Mouse (Mus musculus) liver, adult 2 months (tissue): Measurements from ENCODE around the gene Lrrc23. TPM values are rescaled to one million over a fixed set of nuclear protein-coding genes. Genes with fewer than 3 reads are reported as not detected.
"Not testable (repeated sequence)": the region's sequence is repeated elsewhere in the genome, so short reads cannot be mapped to it uniquely, and the experiment has no call there.

Experiments used
- DNase-seq: peaks from one replicate; pipeline ENCODE4 v3.0.0-alpha.2; 2011; ENCODE audit warnings: low read depth, low spot score; ENCODE audit errors: extremely low read depth
- H3K27ac ChIP-seq: fragments of 200-500 bp; replicated peaks from 2 replicates; pipeline ENCODE4 v1.5.1; 2012; ENCODE audit warnings: low read depth, mild to moderate bottlenecking, control low read depth, inconsistent platforms, low read length; ENCODE audit not compliant: insufficient read depth
- H3K27me3 ChIP-seq: fragments of 200-500 bp; 2 replicates; pipeline ENCODE4 v1.6.1; 2012; ENCODE audit warnings: mild to moderate bottlenecking, moderate library complexity, low read length, inconsistent platforms; ENCODE audit not compliant: control insufficient read depth, insufficient read depth
- H3K36me3 ChIP-seq: fragments of 200-500 bp; 2 replicates; pipeline ENCODE4 v1.6.1; 2012; ENCODE audit warnings: low read length, inconsistent platforms; ENCODE audit not compliant: control insufficient read depth, insufficient read depth
- H3K4me1 ChIP-seq: fragments of 200-500 bp; 2 replicates; pipeline ENCODE4 v1.6.1; 2011; ENCODE audit warnings: low read length; ENCODE audit not compliant: control insufficient read depth, insufficient read depth
- H3K4me3 ChIP-seq: fragments of 200-500 bp; 2 replicates; pipeline ENCODE4 v1.5.1; 2011; ENCODE audit warnings: low read depth, mild to moderate bottlenecking, control low read depth, low read length, moderate library complexity; ENCODE audit not compliant: insufficient read depth
- H3K79me2 ChIP-seq: fragments of 200-500 bp; 2 replicates; pipeline ENCODE4 v1.6.1; 2012; ENCODE audit warnings: inconsistent platforms, mild to moderate bottlenecking, low read length, moderate library complexity; ENCODE audit not compliant: control insufficient read depth, insufficient read depth
- H3K9ac ChIP-seq: fragments of 200-500 bp; 2 replicates; pipeline ENCODE4 v1.6.1; 2012; ENCODE audit warnings: low read depth, mild to moderate bottlenecking, control low read depth, inconsistent platforms, low read length
- CTCF ChIP-seq: fragments of 200-500 bp; IDR thresholded peaks from 2 replicates; pipeline ENCODE4 v1.5.1; 2011; ENCODE audit warnings: low read depth, low read length, control low read depth
- POLR2A ChIP-seq: fragments of 200-500 bp; IDR thresholded peaks from 2 replicates; pipeline ENCODE4 v1.6.1; 2011; ENCODE audit warnings: low read length, control low read depth; ENCODE audit not compliant: insufficient read depth; ENCODE audit errors: extremely low read depth
- WGBS: fragments of 180-500 bp; shearing (Covaris S2); methylation state at CpG from one replicate; pipeline ENCODE4 v1.1.7; 2018; 5-methylcytosine and 5-hydroxymethylcytosine counted together
- polyA plus RNA-seq: library from polyadenylated mRNA; depleted of rRNA; stranded (reverse); fragments of >200 nt; gene quantifications from 2 replicates; pipeline ENCODE4 v1.2.3, GENCODE M21; 2012
- total RNA-seq: library from RNA; depleted of rRNA; stranded (reverse); fragments of >200 nt; gene quantifications from 2 replicates; pipeline ENCODE4 v1.2.3, GENCODE M21; 2014

Gene Lrrc23
- total and polyA plus RNA-seq, 2 experiments, result not detected

GRCm38 (mm10) chr6:124806446-124807140, 27.1 kb upstream of the Lrrc23 start:
- Histone ChIP-seq H3K79me2 (no peaks in the 10 kb centered on the region), H3K36me3 (peaks cover 3% of the 10 kb centered on the region), H3K4me1 (peaks cover 18% of the 10 kb centered on the region), H3K9ac (no peak overlapping the region), H3K4me3 (no peak overlapping the region), H3K27ac (peak overlapping the region; percentile 88), H3K27me3 (no peaks in the 10 kb centered on the region)
- no peak for DNase-seq
- WGBS, result 79% methylated on average over 7 of the region's 7 CpGs
- TF ChIP-seq POLR2A, result no peak
- no peak for TF ChIP-seq CTCF

DNA sequence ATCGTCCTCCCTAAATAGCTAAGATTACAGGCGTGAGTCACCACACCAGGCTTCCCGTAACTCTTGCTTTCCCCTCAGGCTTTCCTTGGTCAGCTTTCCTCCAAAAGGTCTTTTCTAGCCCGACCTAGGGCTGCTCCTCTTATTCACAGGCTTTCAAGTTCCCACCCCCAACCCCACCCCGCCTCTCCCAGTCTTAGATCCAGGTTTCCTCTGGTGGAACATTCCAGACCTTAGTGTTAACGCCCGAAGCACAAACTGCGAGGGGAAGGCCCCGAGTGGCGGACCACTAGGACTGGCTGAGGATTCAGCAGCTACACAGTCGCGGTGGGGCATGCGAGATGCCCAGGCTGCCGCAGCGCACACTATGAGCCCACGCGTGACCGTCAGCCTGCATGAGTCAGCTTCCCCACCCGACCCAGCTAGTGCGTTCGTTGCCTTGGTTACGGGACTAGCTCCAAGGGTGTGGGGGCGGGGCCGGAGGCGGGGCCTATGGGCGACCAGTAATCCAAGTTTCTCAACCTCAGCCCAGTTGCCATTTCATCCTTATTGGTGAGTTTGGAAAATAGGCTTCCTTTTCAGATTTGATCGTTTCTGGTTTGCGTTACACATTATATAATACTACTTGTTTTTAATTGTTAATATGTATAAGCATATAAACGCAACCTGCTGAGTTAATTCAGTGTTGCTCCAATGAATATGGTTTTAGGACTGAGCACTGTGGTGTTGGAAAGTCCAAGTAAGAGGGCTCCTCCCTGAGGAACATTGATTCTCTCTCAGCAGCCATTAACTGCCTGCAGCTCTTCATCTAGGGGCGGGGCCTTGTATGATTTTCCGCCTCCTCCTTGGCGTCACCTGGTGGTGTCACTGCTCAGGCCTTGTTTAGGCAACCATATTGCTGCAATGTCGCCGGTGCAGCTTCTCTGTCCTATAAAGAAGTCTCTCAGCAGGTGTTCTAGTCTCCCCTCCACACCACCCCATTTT, 26.1 kb upstream of the Lrrc23 start:
- 4% methylated on average over 34 of the region's 34 CpGs for WGBS
- peak; percentile 93 for DNase-seq
- Histone ChIP-seq H3K4me3 (peak overlapping the region; percentile 60), H3K27ac (peak overlapping the region; percentile 88), H3K4me1 (peaks cover 17% of the 10 kb centered on the region), H3K36me3 (no peaks in the 10 kb centered on the region), H3K27me3 (no peaks in the 10 kb centered on the region), H3K79me2 (no peaks in the 10 kb centered on the region), H3K9ac (peak overlapping the region; percentile 59)
- TF ChIP-seq POLR2A (0 out of 2 replicates have a peak, but pooled peaks have one; percentile 49), CTCF (peak; percentile 38; the same call in 1 of the 2 replicates)

DNA sequence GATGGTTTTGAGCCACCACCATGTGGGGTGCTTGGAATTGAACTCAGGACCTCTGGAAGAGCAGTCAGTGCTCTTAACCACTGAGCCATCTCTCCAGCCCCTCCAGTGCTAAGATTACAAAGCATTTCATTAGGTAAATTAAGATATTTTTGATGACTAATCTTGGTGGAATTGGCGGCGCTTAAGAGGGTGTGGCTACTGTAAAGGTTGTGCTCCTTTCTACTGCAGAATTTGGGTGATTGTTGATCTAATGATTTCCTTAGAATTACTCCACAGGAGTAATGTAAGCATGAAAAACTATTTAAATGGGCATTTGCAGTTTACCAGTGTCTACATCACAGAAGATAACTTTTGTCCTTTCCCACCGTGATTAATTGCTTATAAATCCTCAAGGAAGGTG, 24.8 kb upstream of the Lrrc23 start:
- no peaks in the 10 kb centered on the region for H3K79me2 ChIP-seq
- H3K4me3 ChIP-seq, result no peak overlapping the region
- WGBS, result 88% methylated on average over 3 of the region's 3 CpGs
- no peak overlapping the region for H3K9ac ChIP-seq
- H3K36me3 ChIP-seq, result no peaks in the 10 kb centered on the region
- no peak overlapping the region for H3K27ac ChIP-seq
- DNase-seq, result no peak
- H3K4me1 ChIP-seq, result peaks cover 11% of the 10 kb centered on the region
- TF ChIP-seq CTCF (no peak), POLR2A (no peak)
- H3K27me3 ChIP-seq, result no peaks in the 10 kb centered on the region

DNA sequence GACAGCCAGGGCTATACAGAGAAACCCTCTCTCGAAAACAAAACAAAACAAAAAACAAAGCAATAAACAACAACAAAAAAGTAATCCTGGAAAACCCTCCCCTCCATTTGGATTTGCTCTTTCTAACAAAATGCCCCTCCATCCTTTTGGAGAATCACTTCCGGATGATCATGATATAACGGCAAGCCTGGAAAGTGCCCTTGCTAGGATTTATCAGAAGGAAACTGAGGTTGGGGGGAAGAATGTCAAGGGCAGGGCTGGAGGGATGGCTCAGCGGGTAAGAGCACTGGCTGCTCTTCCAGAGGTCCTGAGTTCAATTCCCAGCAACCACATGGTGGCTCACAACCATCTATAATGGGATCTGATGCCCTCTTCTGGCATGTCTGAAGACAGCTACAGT, 24.2 kb upstream of the Lrrc23 start:
- H3K27ac ChIP-seq, H3K4me3 ChIP-seq, H3K9ac ChIP-seq, H3K36me3 ChIP-seq, H3K27me3 ChIP-seq, DNase-seq, H3K79me2 ChIP-seq: not testable (repeated sequence)
- 98% methylated on average over 4 of the region's 4 CpGs for WGBS
- peaks cover 11% of the 10 kb centered on the region for H3K4me1 ChIP-seq

DNA sequence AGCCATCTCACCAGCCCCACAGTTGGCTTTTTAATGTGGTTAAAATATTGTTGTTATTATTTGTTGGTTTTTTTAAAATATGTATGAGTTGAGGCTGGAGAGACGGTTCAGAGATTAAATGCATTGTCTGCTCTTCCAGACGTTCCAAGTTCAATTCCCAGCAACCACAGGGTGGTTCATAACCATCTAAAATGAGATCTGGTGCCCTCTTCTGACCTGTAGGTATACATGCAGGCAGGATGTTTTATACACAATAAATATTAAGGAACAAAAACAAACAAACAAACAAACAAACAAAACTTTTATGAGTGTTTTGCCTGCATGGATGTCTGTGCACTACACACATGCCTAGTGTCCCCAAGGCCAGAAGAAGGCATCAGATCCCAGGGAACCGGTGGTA, 23.5 kb upstream of the Lrrc23 start:
- Histone ChIP-seq H3K27ac (no peak overlapping the region), H3K79me2 (no peaks in the 10 kb centered on the region), H3K27me3 (no peaks in the 10 kb centered on the region), H3K36me3 (no peaks in the 10 kb centered on the region), H3K9ac (no peak overlapping the region), H3K4me3 (no peak overlapping the region), H3K4me1 (peaks cover 8% of the 10 kb centered on the region)
- no peak for DNase-seq
- TF ChIP-seq POLR2A, result no peak
- TF ChIP-seq CTCF, result no peak
- 88% methylated on average over 3 of the region's 3 CpGs for WGBS

- H3K4me1 ChIP-seq, H3K36me3 ChIP-seq, H3K79me2 ChIP-seq, H3K4me3 ChIP-seq, H3K27me3 ChIP-seq: not testable (repeated sequence)
- 8% methylated on average over 7 of the region's 9 CpGs for WGBS
- H3K27ac ChIP-seq, result peak overlapping the region; percentile 4; the same call in 1 of the 2 replicates
- H3K9ac ChIP-seq, result peak overlapping the region; percentile 9; the same call in 1 of the 2 replicates
- DNase-seq, result peak; percentile 66
Observed at GRCm38 (mm10) chr6:124802400-124802799, 22.9 kb upstream of the Lrrc23 start.
